Comparison of ENCODE assay signal across 8 mouse cellular contexts in genomic region chr5:110979861-110980346, GRCm38 (mm10).
DNase-seq lines count a peak whose midpoint lies in the region; ATAC-seq and TF ChIP-seq lines count a peak whose summit lies in the region.

No protein-coding gene starts in this region.

- H3K4me3 ChIP-seq in embryonic facial prominence, embryonic 12.5 days = peak overlapping the region; percentile 70
- peak overlapping the region; percentile 77 for H3K4me3 ChIP-seq in heart, embryonic 13.5 days
- H3K4me3 ChIP-seq in kidney, embryonic 14.5 days (ENCODE audit: low read length) = peak overlapping the region; percentile 81
- H3K4me3 ChIP-seq in lung, embryonic 15.5 days = peak overlapping the region; percentile 86
- H3K4me3 ChIP-seq in olfactory bulb, adult 2 months (ENCODE audit: insufficient read depth, low read depth, low read length) = peak overlapping the region; percentile 48

- DNase-seq in 3T3-L1 (ENCODE audit: low read depth, low spot score) = peak; percentile 81
- peak; percentile 74 for DNase-seq in Muller cell, postnatal 12 days (ENCODE audit: inconsistent ontology term)
- peak; percentile 36 for DNase-seq in yolk sac, embryonic 10.5 days (ENCODE audit: low spot score)

- H3K4me2 ChIP-seq in embryonic facial prominence, embryonic 12.5 days (replicated peaks) = peak overlapping the region; percentile 95
- peak overlapping the region; percentile 98 for H3K4me2 ChIP-seq in heart, embryonic 13.5 days
- peak overlapping the region; percentile 92 for H3K4me2 ChIP-seq in kidney, embryonic 14.5 days (replicated peaks; ENCODE audit: low read depth, low read length)
- peak overlapping the region; percentile 88 for H3K4me2 ChIP-seq in lung, embryonic 15.5 days

- H3K9ac ChIP-seq in embryonic facial prominence, embryonic 12.5 days = peak overlapping the region; percentile 73
- H3K9ac ChIP-seq in heart, embryonic 13.5 days = peak overlapping the region; percentile 90
- H3K9ac ChIP-seq in kidney, embryonic 14.5 days (ENCODE audit: low read depth, low read length) = peak overlapping the region; percentile 90
- peak overlapping the region; percentile 80 for H3K9ac ChIP-seq in lung, embryonic 15.5 days

- WGBS in embryonic facial prominence, embryonic 12.5 days = under 1% methylated on average over 14 of the region's 14 CpGs
- under 1% methylated on average over 14 of the region's 14 CpGs for WGBS in heart, embryonic 13.5 days
- under 1% methylated on average over 14 of the region's 14 CpGs for WGBS in kidney, embryonic 14.5 days
- under 1% methylated on average over 14 of the region's 14 CpGs for WGBS in lung, embryonic 15.5 days
- WGBS in olfactory bulb, adult 2 months = under 1% methylated on average over 14 of the region's 14 CpGs

- no peak for ATAC-seq in embryonic facial prominence, embryonic 12.5 days (ENCODE audit: insufficient number of reproducible peaks, insufficient read depth, low FRiP score, low TSS enrichment)
- ATAC-seq in heart, embryonic 13.5 days (ENCODE audit: extremely low read depth, insufficient number of reproducible peaks, low FRiP score, low TSS enrichment) = no peak
- ATAC-seq in kidney, embryonic 14.5 days (ENCODE audit: low FRiP score, low TSS enrichment) = no peak
- peak; percentile 64; the same call in 1 of the 2 replicates for ATAC-seq in lung, embryonic 15.5 days (ENCODE audit: borderline replicate concordance, extremely low read depth, low FRiP score, low TSS enrichment)

- no peaks in the 10 kb centered on the region for H3K9me3 ChIP-seq in embryonic facial prominence, embryonic 12.5 days
- H3K9me3 ChIP-seq in heart, embryonic 13.5 days = no peaks in the 10 kb centered on the region
- H3K9me3 ChIP-seq in kidney, embryonic 14.5 days (ENCODE audit: control insufficient read depth, low read length) = no peaks in the 10 kb centered on the region
- H3K9me3 ChIP-seq in lung, embryonic 15.5 days = no peaks in the 10 kb centered on the region

- peak overlapping the region; percentile 97 for H3K27ac ChIP-seq in embryonic facial prominence, embryonic 12.5 days
- peak overlapping the region; percentile 90 for H3K27ac ChIP-seq in heart, embryonic 13.5 days (replicated peaks)
- H3K27ac ChIP-seq in kidney, embryonic 14.5 days (ENCODE audit: low read depth, low read length) = peak overlapping the region; percentile 79
- H3K27ac ChIP-seq in lung, embryonic 15.5 days = peak overlapping the region; percentile 96
- peak overlapping the region; percentile 2; the same call in 1 of the 2 replicates for H3K27ac ChIP-seq in olfactory bulb, adult 2 months (ENCODE audit: insufficient read depth, low read depth, low read length)

- no peak for TF ChIP-seq CTCF in olfactory bulb, adult 2 months (IDR thresholded peaks at IDR 0.05; ENCODE audit: insufficient read depth, low read depth, low read length)

- no peaks in the 10 kb centered on the region for H3K36me3 ChIP-seq in embryonic facial prominence, embryonic 12.5 days
- H3K36me3 ChIP-seq in heart, embryonic 13.5 days = no peaks in the 10 kb centered on the region
- H3K36me3 ChIP-seq in kidney, embryonic 14.5 days (ENCODE audit: control insufficient read depth, insufficient read depth, low read length) = no peaks in the 10 kb centered on the region
- no peaks in the 10 kb centered on the region for H3K36me3 ChIP-seq in lung, embryonic 15.5 days

- peaks cover 29% of the 10 kb centered on the region for H3K4me1 ChIP-seq in embryonic facial prominence, embryonic 12.5 days
- peaks cover 40% of the 10 kb centered on the region for H3K4me1 ChIP-seq in heart, embryonic 13.5 days
- H3K4me1 ChIP-seq in kidney, embryonic 14.5 days (ENCODE audit: control insufficient read depth, insufficient read depth, low read length) = peaks cover 15% of the 10 kb centered on the region
- peaks cover 23% of the 10 kb centered on the region for H3K4me1 ChIP-seq in lung, embryonic 15.5 days
- 0 out of 2 replicates have a peak, but pooled peaks cover 5% of the 10 kb centered on the region for H3K4me1 ChIP-seq in olfactory bulb, adult 2 months (ENCODE audit: control insufficient read depth, insufficient read depth, low read length)

- no peaks in the 10 kb centered on the region for H3K27me3 ChIP-seq in embryonic facial prominence, embryonic 12.5 days
- H3K27me3 ChIP-seq in heart, embryonic 13.5 days (replicated peaks) = peaks cover 14% of the 10 kb centered on the region; the same call in 1 of the 2 replicates
- H3K27me3 ChIP-seq in kidney, embryonic 14.5 days (ENCODE audit: control insufficient read depth, insufficient read depth, low read length) = no peaks in the 10 kb centered on the region
- H3K27me3 ChIP-seq in lung, embryonic 15.5 days = no peaks in the 10 kb centered on the region

- TF ChIP-seq POLR2A in olfactory bulb, adult 2 months (IDR thresholded peaks at IDR 0.05; ENCODE audit: insufficient read depth, low read depth, low read length) = no peak

Comparison
In these comparisons a context has a peak if more than half of its experiments do, and no peak if none do; other contexts are left out.
1. H3K27ac ChIP-seq: peak in every context shown above with its lines; median percentile 97 in embryonic facial prominence, embryonic 12.5 days; 96 in lung, embryonic 15.5 days; 90 in heart, embryonic 13.5 days; 79 in kidney, embryonic 14.5 days; 2 in olfactory bulb, adult 2 months.